Mouse (Mus musculus) limb, embryonic 14.5 days (tissue): ENCODE results near the gene Abca12. TPM values are rescaled to one million over a fixed set of nuclear protein-coding genes. Genes with fewer than 3 reads are reported as not detected.
A peak's percentile ranks its signal among the peaks of the same experiment; 100 is the strongest.

Source experiments
- ATAC-seq: fragments of 200-750 bp; cut with Nextera tagmentation; 2 replicates; pipeline ENCODE4 v1.8.0; 2017; ENCODE audit warnings: low read depth, moderate number of reproducible peaks, moderate TSS enrichment; ENCODE audit not compliant: low FRiP score
- DNase-seq: peaks from one replicate; pipeline ENCODE4 v3.0.0-alpha.2; 2015; ENCODE audit warnings: low spot score
- H3K27ac ChIP-seq: fragments of 300-500 bp; sonication (generic); replicated peaks from 2 replicates; pipeline ENCODE4 v1.5.1; 2014; ENCODE audit warnings: low read depth, mild to moderate bottlenecking, low read length, moderate library complexity, mixed read lengths
- H3K27me3 ChIP-seq: fragments of 300-500 bp; sonication (generic); 2 replicates; pipeline ENCODE4 v1.6.1; 2014; ENCODE audit warnings: low read length, mixed read lengths; ENCODE audit not compliant: control insufficient read depth, insufficient read depth
- H3K36me3 ChIP-seq: fragments of 300-500 bp; sonication (generic); 2 replicates; pipeline ENCODE4 v1.6.1; 2014; ENCODE audit warnings: mild to moderate bottlenecking, low read length, moderate library complexity, mixed read lengths; ENCODE audit not compliant: control insufficient read depth, insufficient read depth
- H3K4me1 ChIP-seq: fragments of 300-500 bp; sonication (generic); 2 replicates; pipeline ENCODE4 v1.6.1; 2014; ENCODE audit warnings: antibody characterized with exemption, low read length, mixed read lengths; ENCODE audit not compliant: control insufficient read depth, insufficient read depth
- H3K4me2 ChIP-seq: fragments of 300-500 bp; sonication (generic); replicated peaks from 2 replicates; pipeline ENCODE4 v1.6.1; 2014; ENCODE audit warnings: low read depth, mild to moderate bottlenecking, low read length, moderate library complexity; ENCODE audit not compliant: severe bottlenecking
- H3K4me3 ChIP-seq: fragments of 300-500 bp; sonication (generic); replicated peaks from 2 replicates; pipeline ENCODE4 v1.5.1; 2014; ENCODE audit warnings: low read length
- H3K9ac ChIP-seq: fragments of 300-500 bp; sonication (generic); 2 replicates; pipeline ENCODE4 v1.6.1; 2014; ENCODE audit warnings: mild to moderate bottlenecking, low read depth, low read length, moderate library complexity; ENCODE audit not compliant: severe bottlenecking
- H3K9me3 ChIP-seq: fragments of 300-500 bp; sonication (generic); 2 replicates; pipeline ENCODE4 v1.6.1; 2016; ENCODE audit warnings: low read length; ENCODE audit not compliant: control insufficient read depth
- POLR2A ChIP-seq: fragments of 200-500 bp; IDR thresholded peaks from 2 replicates; pipeline ENCODE4 v1.8.0; 2012; ENCODE audit warnings: inconsistent platforms, mild to moderate bottlenecking, moderate library complexity, borderline replicate concordance; ENCODE audit not compliant: insufficient read depth, insufficient read length; ENCODE audit errors: extremely low read depth
- WGBS: fragments of 180-500 bp; shearing (Covaris S2); extraction: QIAGEN DNeasy Blood & Tissue Kit; methylation state at CpG from one replicate; pipeline ENCODE4 v1.1.7; 2014; 5-methylcytosine and 5-hydroxymethylcytosine counted together
- polyA plus RNA-seq, 2 experiments: library from polyadenylated mRNA; depleted of rRNA in 1 of 2; stranded (reverse) in 1 of 2; unstranded in 1 of 2; fragments of >200 nt; fragmentation: Nextera tagmentation in 1 of 2; extraction: Ambion mirVana in 1 of 2; gene quantifications; 2 replicates each; pipeline versions ENCODE4 v1.2.1 to v1.2.3; 2012 to 2014

The Abca12 gene
- polyA plus RNA-seq, 2 experiments: 1.9 to 3.7 TPM

DNA sequence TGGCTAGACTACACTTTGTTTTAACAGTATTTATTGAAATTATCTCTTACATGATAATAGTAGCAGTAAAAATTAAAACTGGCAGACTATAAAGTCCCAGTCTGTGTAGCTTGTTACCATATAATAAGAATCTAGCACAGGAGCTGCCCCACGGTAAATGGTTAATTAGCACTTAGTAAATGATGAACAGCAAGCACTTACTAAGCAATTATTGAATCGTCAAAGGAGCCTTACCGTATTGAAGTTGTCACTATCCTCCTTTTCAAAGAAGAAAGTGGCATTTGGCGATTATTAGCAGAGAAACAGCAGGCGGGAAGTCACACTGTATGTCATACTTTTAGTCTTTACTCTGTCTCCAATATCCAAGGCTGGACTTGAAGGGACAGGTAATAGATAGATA is 3.2 kb upstream of the Abca12 start:
- Histone ChIP-seq H3K4me1 (no peaks in the 10 kb centered on the region), H3K27ac (no peak overlapping the region), H3K36me3 (no peaks in the 10 kb centered on the region), H3K9ac (no peak overlapping the region), H3K9me3 (no peaks in the 10 kb centered on the region), H3K4me3 (no peak overlapping the region), H3K4me2 (no peak overlapping the region), H3K27me3 (no peaks in the 10 kb centered on the region)
- WGBS: 66% methylated on average over 5 of the region's 5 CpGs
- no peak for DNase-seq
- TF ChIP-seq POLR2A: no peak
- no peak for ATAC-seq

DNA sequence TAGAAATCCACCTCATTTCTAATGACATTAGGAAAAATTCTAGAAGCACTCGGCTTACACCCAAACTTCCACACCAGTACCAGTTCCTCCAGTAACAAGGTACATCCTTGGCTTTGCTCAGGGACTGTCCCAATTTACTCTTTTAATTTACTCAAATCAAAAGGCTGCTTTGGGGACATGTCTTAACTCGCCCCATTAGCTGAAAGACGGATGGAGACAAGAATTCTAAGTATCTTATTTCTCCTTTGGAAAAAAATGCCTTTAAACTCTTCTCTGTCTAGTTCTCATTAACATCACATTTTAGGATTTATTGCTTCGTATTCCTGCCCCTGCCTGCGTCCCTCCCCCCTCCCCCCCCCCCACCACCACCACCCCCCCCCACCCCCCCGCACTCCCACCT is 626 bp downstream of the Abca12 start:
- no peak for DNase-seq
- no peak overlapping the region for H3K9ac ChIP-seq
- ATAC-seq: no peak

DNA sequence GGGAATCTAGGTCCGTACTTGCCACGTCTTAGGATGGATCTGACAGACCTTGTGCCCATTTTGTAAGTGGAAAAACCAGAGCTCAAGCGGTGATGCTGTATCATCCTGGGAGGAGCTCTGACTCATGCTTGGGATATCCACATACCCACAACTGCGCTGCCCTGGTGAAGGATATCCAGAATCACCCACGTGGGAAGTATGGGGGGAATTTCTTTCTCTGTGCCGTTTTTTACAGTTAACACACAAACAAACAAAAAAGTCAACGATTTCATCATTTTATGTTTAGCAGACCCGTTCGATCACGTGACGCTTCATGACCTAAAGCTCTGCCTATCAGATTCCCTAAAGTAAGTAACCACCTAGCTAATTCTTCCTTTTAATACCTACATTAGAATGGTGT is 1.6 kb downstream of the Abca12 start:
- Histone ChIP-seq H3K27ac (no peak overlapping the region), H3K4me3 (no peak overlapping the region), H3K4me1 (no peaks in the 10 kb centered on the region), H3K9ac (no peak overlapping the region), H3K27me3 (no peaks in the 10 kb centered on the region), H3K9me3 (no peaks in the 10 kb centered on the region), H3K36me3 (no peaks in the 10 kb centered on the region), H3K4me2 (no peak overlapping the region)
- ATAC-seq (no peak), DNase-seq (no peak)
- WGBS: 88% methylated on average over 11 of the region's 11 CpGs
- no peak for TF ChIP-seq POLR2A

More for the DNA sequence above, 626 bp downstream of the Abca12 start:
- 46% methylated on average over 5 of the region's 6 CpGs for WGBS
- no peak for TF ChIP-seq POLR2A
- H3K4me3 ChIP-seq: no peak overlapping the region
- H3K27me3 ChIP-seq: no peaks in the 10 kb centered on the region
- H3K4me1 ChIP-seq: no peaks in the 10 kb centered on the region
- no peak overlapping the region for H3K27ac ChIP-seq
- no peaks in the 10 kb centered on the region for H3K9me3 ChIP-seq
- H3K36me3 ChIP-seq: no peaks in the 10 kb centered on the region
- no peak overlapping the region for H3K4me2 ChIP-seq

DNA sequence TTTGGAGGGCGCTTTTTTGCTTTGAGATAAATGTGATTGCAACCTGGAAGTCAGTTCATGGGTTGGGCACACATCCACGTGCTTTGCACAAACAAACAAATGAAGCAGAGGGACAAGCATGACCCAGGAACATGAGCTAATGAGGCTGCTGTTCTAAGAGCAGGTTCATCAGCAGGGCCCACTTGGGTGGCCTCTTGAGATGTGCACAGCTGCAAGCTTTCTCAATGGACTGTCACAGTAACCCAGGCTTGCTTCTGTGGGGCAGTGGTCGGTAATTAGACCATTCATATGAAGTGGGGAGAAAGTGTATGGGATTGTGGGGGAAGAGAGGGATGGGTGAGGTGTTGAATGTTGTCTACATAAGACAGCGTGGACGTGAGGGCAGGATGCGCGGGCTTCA is 7.0 kb downstream of the Abca12 start:
- H3K4me2 ChIP-seq: no peak overlapping the region
- H3K4me3 ChIP-seq: no peak overlapping the region
- TF ChIP-seq POLR2A: no peak
- ATAC-seq (no peak), DNase-seq (no peak)
- no peaks in the 10 kb centered on the region for H3K9me3 ChIP-seq
- no peak overlapping the region for H3K27ac ChIP-seq
- H3K4me1 ChIP-seq: no peaks in the 10 kb centered on the region
- H3K27me3 ChIP-seq: no peaks in the 10 kb centered on the region
- H3K9ac ChIP-seq: no peak overlapping the region
- 80% methylated on average over 7 of the region's 7 CpGs for WGBS
- no peaks in the 10 kb centered on the region for H3K36me3 ChIP-seq

DNA sequence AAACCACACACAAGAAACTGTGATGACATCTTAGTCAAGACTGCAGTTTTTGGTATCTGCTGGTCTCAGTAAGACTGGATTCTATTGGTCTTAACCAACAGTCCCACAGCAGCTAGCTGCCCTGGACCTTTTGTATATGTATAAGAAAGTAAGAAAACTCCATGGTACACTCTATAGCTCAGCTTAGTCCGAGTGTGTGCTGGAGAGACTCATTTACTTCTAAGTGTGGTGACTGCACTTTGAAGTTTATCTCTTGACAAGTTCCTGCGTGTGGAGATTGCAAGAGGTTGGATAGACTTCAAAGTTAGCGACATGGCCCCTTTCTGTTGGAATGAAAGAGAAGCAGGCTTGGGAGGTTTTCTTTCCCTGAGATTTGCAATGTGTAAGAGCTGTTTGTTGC is 17.1 kb downstream of the Abca12 start:
- TF ChIP-seq POLR2A: no peak
- peak; percentile 35 for DNase-seq
- no peak overlapping the region for H3K27ac ChIP-seq
- ATAC-seq: no peak
- no peaks in the 10 kb centered on the region for H3K9me3 ChIP-seq
- H3K27me3 ChIP-seq: no peaks in the 10 kb centered on the region
- H3K36me3 ChIP-seq: no peaks in the 10 kb centered on the region
- no peak overlapping the region for H3K9ac ChIP-seq
- WGBS: 33% methylated on average over 3 of the region's 3 CpGs
- no peaks in the 10 kb centered on the region for H3K4me1 ChIP-seq
- H3K4me3 ChIP-seq: no peak overlapping the region
- no peak overlapping the region for H3K4me2 ChIP-seq

DNA sequence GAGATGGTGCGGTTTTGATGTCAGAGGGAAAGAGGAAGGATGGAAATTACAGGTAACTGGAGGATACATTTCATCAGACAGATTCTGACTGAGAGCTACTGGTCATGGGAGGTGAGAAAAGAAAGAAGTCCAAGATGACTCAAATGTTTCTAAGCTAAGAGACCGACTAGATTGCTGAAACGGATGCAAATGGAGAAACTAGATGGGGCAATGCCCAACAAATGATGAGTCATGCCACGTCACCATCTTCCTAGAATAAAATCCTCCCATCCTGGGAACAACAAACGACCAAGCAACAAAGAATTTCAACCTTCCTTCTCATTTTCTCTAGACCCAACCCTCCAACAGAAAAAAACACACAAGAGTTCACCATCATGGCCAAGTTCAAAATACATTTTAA is 18.6 kb downstream of the Abca12 start:
- Histone ChIP-seq H3K27ac (no peak overlapping the region), H3K9me3 (no peaks in the 10 kb centered on the region), H3K27me3 (no peaks in the 10 kb centered on the region), H3K4me1 (no peaks in the 10 kb centered on the region), H3K9ac (no peak overlapping the region), H3K4me2 (no peak overlapping the region), H3K4me3 (no peak overlapping the region), H3K36me3 (no peaks in the 10 kb centered on the region)
- DNase-seq: no peak
- ATAC-seq: no peak
- no peak for TF ChIP-seq POLR2A
- WGBS: 84% methylated on average over 5 of the region's 5 CpGs
